Mouse (Mus musculus): Measurements from ENCODE around the gene Fntb. TPM values are rescaled to one million over a fixed set of nuclear protein-coding genes. Genes with fewer than 3 reads are reported as not detected.

The Fntb gene
- polyA plus RNA-seq (2014; fragmentation: Nextera tagmentation; extraction: Ambion mirVana): 47.6 and 48.8 TPM in 2 replicates

DNA sequence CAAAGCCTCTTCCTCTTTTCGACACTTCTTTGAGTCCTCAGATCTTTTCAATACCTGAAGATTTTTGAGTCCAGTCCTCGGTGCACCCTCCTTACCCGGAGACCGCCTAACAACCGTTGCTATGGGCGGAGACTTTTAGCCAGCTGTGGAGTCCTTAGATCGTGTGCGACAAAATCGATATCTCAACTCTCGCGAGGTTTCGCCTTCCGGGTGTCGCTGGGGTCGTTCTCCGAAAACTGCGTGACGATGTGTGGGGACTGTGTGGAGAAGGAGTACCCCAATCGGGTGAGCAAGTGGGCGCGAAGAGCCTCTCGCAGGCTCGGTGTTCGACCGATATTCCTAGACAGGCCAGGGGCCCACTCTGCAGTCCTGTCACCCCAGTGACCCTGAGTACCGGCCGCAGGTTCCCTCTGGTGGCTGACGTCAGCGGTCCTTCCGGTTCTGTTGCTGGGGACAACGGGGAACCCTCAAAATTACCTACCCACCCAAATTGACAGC is at the start of gene Fntb, which contains the start of gene Churc1:
TSS of gene Fntb (plus strand) at position 236 of the 498 bp plus-strand sequence.
TSS of gene Churc1 (plus strand) at position 185 of the 498 bp plus-strand sequence.
- H3K27ac ChIP-seq (replicated peaks; ENCODE audit: low read depth, low read length): no peak within 1 kb of the TSS
- DNase-seq (ENCODE audit: low spot score) (peak; percentile 94), ATAC-seq (ENCODE audit: insufficient number of reproducible peaks, low FRiP score, low TSS enrichment, low read depth) (peak; percentile 95)
- H3K4me2 ChIP-seq (ENCODE audit: low read depth, severe bottlenecking): peak within 1 kb of the TSS; percentile 44
- H3K4me1 ChIP-seq (ENCODE audit: control insufficient read depth, insufficient read depth, low read length): no peaks in the 10 kb centered on the region
- peak within 1 kb of the TSS; percentile 44 for H3K4me3 ChIP-seq (ENCODE audit: low read depth, low read length)
- no peaks in the 10 kb centered on the region for H3K27me3 ChIP-seq (ENCODE audit: control insufficient read depth, insufficient read depth, low read length)
- no peaks in the 10 kb centered on the region for H3K36me3 ChIP-seq (ENCODE audit: control insufficient read depth, insufficient read depth, low read length)
- H3K9me3 ChIP-seq (ENCODE audit: control insufficient read depth, low read length): no peaks in the 10 kb centered on the region
- H3K9ac ChIP-seq (ENCODE audit: low read length): peak within 1 kb of the TSS; percentile 56
- WGBS: under 1% methylated on average over 31 of the region's 31 CpGs

DNA sequence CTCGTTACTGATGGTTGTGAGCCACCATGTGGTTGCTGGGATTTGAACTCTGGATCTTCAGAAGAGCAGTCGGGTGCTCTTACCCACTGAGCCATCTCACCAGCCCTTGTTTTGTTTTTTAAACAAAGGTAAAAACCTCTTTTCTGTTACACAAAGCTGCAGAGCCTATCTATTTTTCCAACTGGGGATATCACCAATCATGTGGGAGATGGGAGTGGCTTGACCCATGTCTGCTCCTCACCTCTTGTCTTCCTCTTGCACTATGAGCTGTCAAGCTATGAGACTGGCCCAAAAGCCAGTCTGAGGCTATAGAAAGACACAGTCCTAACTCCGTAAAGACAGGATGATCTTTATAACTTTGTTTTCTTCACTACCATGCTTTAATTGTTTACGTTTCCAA is 47.0 kb upstream of the Fntb start:
- Histone ChIP-seq H3K36me3 (ENCODE audit: control insufficient read depth, insufficient read depth, low read length) (no peaks in the 10 kb centered on the region), H3K9ac (ENCODE audit: low read length) (no peak overlapping the region)
- no peak for ATAC-seq (ENCODE audit: insufficient number of reproducible peaks, low FRiP score, low TSS enrichment, low read depth)

DNA sequence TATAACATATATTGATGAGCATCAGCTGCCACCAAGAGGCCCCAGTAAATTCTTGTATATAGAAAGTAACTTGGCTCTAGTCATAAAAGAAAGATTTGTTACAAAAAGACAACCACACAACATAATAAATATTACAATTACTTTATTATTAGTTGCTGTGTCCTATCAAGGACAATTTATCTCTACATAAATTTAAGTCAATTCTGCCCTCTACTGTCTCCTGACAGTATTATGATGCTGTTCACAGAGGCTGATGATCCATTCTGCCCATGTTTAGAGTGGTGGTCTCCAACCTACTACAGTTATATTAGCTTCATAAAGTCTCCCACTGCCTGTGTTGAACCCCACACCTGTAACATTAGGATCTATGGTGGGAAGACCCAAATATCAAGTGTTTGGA is 44.8 kb upstream of the Fntb start:
- H3K9ac ChIP-seq (ENCODE audit: low read length): no peak overlapping the region

More for the DNA sequence above, 47.0 kb upstream of the Fntb start:
- no peak overlapping the region for H3K27ac ChIP-seq (replicated peaks; ENCODE audit: low read depth, low read length)
- WGBS: 84% methylated on average over 4 of the region's 4 CpGs
- H3K4me2 ChIP-seq (ENCODE audit: low read depth, severe bottlenecking): no peak overlapping the region
- DNase-seq (ENCODE audit: low spot score): no peak
- no peaks in the 10 kb centered on the region for H3K4me1 ChIP-seq (ENCODE audit: control insufficient read depth, insufficient read depth, low read length)
- no peaks in the 10 kb centered on the region for H3K9me3 ChIP-seq (ENCODE audit: control insufficient read depth, low read length)
- no peak overlapping the region for H3K4me3 ChIP-seq (ENCODE audit: low read depth, low read length)
- no peaks in the 10 kb centered on the region for H3K27me3 ChIP-seq (ENCODE audit: control insufficient read depth, insufficient read depth, low read length)

DNA sequence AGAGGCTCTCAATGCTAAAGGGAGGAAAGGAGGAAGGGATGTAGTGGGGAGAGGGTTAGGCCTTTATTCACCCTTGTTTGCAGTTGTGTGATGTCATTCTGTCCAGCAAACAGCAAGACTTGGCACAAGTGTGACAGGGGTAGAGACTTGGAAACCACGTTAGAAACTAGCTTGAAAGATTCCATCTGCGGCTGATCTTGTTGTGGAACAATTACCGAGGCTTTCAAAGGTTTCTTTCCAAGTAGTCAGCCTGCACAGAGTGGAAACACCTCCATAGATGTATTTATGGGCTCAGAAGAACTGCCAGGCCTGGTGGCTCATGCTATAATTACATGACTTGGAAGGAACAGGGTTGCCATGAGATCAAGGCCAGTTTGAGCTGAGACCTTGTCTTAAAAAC is 43.4 kb upstream of the Fntb start:
- Histone ChIP-seq H3K27me3 (ENCODE audit: control insufficient read depth, insufficient read depth, low read length) (no peaks in the 10 kb centered on the region), H3K9me3 (ENCODE audit: control insufficient read depth, low read length) (no peaks in the 10 kb centered on the region), H3K36me3 (ENCODE audit: control insufficient read depth, insufficient read depth, low read length) (no peaks in the 10 kb centered on the region), H3K4me3 (ENCODE audit: low read depth, low read length) (no peak overlapping the region), H3K27ac (replicated peaks; ENCODE audit: low read depth, low read length) (no peak overlapping the region), H3K4me1 (ENCODE audit: control insufficient read depth, insufficient read depth, low read length) (no peaks in the 10 kb centered on the region), H3K9ac (ENCODE audit: low read length) (no peak overlapping the region), H3K4me2 (ENCODE audit: low read depth, severe bottlenecking) (no peak overlapping the region)
- DNase-seq (ENCODE audit: low spot score) (no peak), ATAC-seq (ENCODE audit: insufficient number of reproducible peaks, low FRiP score, low TSS enrichment, low read depth) (no peak)
- WGBS: 77% methylated on average over 3 of the region's 3 CpGs

More for the DNA sequence above, 44.8 kb upstream of the Fntb start:
- Histone ChIP-seq H3K9me3 (ENCODE audit: control insufficient read depth, low read length) (no peaks in the 10 kb centered on the region), H3K27ac (replicated peaks; ENCODE audit: low read depth, low read length) (no peak overlapping the region), H3K27me3 (ENCODE audit: control insufficient read depth, insufficient read depth, low read length) (no peaks in the 10 kb centered on the region), H3K4me3 (ENCODE audit: low read depth, low read length) (no peak overlapping the region), H3K4me2 (ENCODE audit: low read depth, severe bottlenecking) (no peak overlapping the region), H3K4me1 (ENCODE audit: control insufficient read depth, insufficient read depth, low read length) (no peaks in the 10 kb centered on the region), H3K36me3 (ENCODE audit: control insufficient read depth, insufficient read depth, low read length) (no peaks in the 10 kb centered on the region)
- DNase-seq (ENCODE audit: low spot score) (no peak), ATAC-seq (ENCODE audit: insufficient number of reproducible peaks, low FRiP score, low TSS enrichment, low read depth) (no peak)

DNA sequence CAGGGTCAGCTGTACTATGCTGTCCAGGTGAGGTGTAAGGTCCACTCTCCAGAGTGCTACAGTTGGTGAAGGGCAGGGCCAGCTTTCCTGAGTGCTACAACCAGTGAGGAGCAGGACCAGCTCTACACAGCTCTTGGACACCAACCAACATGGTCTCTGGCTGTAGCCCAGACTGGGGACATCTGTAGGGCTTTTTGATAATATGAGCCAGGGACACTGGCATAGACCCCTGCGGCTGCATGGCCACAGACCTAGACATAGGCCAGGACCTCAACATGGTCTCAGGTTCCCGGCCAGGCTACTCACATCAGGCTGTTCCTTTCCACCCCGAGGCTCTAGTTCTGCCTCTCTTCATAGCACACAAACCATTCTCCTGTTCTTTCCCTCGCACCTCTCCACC is 37.4 kb upstream of the Fntb start:
- Histone ChIP-seq H3K27me3 (ENCODE audit: control insufficient read depth, insufficient read depth, low read length) (no peaks in the 10 kb centered on the region), H3K4me2 (ENCODE audit: low read depth, severe bottlenecking) (no peak overlapping the region), H3K4me1 (ENCODE audit: control insufficient read depth, insufficient read depth, low read length) (no peaks in the 10 kb centered on the region), H3K4me3 (ENCODE audit: low read depth, low read length) (no peak overlapping the region), H3K9me3 (ENCODE audit: control insufficient read depth, low read length) (no peaks in the 10 kb centered on the region), H3K9ac (ENCODE audit: low read length) (no peak overlapping the region), H3K36me3 (ENCODE audit: control insufficient read depth, insufficient read depth, low read length) (no peaks in the 10 kb centered on the region), H3K27ac (replicated peaks; ENCODE audit: low read depth, low read length) (no peak overlapping the region)
- ATAC-seq (ENCODE audit: insufficient number of reproducible peaks, low FRiP score, low TSS enrichment, low read depth) (no peak), DNase-seq (ENCODE audit: low spot score) (no peak)
- 91% methylated on average over 4 of the region's 4 CpGs for WGBS

DNA sequence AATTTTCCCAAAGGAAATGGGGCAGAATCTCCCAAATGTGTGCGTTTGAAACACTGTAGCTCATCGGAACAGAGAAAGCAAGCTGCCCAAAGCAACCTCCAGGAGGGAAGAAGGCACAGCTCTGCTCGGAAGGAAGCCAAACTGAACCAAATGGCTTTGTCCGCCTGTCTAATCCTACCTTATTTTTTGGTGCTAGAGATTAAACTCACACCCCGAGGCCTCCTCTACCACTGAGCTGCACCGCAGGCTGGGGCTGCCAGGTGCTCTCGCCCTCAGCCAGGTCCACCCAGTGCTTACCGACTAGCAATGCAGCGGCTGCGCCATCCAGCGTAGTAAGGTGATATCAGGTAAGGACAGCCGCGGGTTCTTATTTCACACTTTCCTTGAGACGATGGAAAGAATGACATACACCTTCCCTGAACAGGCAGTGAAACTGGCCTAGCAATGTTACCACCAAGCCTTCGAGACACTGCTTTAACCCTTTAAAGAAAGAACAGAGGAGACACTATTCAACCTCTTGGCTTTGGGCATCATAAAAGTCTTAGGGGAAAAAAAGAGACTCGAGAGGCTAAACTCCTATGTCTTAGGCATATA is 14.4 kb upstream of the Fntb start:
- Histone ChIP-seq H3K9me3 (ENCODE audit: control insufficient read depth, low read length) (no peaks in the 10 kb centered on the region), H3K4me1 (ENCODE audit: control insufficient read depth, insufficient read depth, low read length) (no peaks in the 10 kb centered on the region), H3K27me3 (ENCODE audit: control insufficient read depth, insufficient read depth, low read length) (no peaks in the 10 kb centered on the region), H3K4me3 (ENCODE audit: low read depth, low read length) (no peak overlapping the region), H3K9ac (ENCODE audit: low read length) (no peak overlapping the region), H3K36me3 (ENCODE audit: control insufficient read depth, insufficient read depth, low read length) (no peaks in the 10 kb centered on the region), H3K4me2 (ENCODE audit: low read depth, severe bottlenecking) (no peak overlapping the region), H3K27ac (replicated peaks; ENCODE audit: low read depth, low read length) (no peak overlapping the region)
- ATAC-seq (ENCODE audit: insufficient number of reproducible peaks, low FRiP score, low TSS enrichment, low read depth) (no peak), DNase-seq (ENCODE audit: low spot score) (no peak)
- 81% methylated on average over 16 of the region's 16 CpGs for WGBS

DNA sequence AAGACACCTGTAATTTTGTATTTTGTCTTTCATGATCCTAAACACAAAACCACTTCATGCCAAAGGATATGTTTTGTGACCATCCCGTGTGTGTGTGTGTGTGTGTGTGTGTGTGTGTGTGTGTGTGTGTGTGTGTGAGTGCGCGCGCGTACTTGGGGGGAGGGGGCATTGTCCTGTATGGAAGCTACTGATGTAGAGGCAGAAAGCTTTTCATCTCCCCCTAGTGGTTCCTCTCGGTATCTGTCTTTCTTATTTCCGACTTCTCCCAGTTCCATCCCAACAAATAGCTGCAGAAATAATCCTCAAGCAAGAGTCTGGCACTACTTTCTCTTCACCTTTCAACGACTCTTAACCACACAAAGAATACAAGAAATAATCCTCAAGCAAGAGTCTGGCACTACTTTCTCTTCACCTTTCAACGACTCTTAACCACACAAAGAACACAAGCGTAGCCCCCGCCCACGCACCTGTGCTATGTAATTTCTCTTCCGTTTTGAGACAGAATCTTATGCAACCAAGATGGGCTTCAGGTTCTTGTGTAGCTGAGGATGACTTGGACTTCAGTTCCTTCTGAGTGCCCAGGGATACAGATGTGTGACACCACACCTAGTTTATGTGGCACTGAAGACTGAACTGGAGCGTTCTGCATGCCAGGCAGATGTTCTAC is 12.6 kb upstream of the Fntb start:
- 49% methylated on average over 14 of the region's 14 CpGs for WGBS
- DNase-seq (ENCODE audit: low spot score): peak; percentile 36
- no peak for ATAC-seq (ENCODE audit: insufficient number of reproducible peaks, low FRiP score, low TSS enrichment, low read depth)
- no peaks in the 10 kb centered on the region for H3K9me3 ChIP-seq (ENCODE audit: control insufficient read depth, low read length)
- H3K36me3 ChIP-seq (ENCODE audit: control insufficient read depth, insufficient read depth, low read length): no peaks in the 10 kb centered on the region
- H3K4me1 ChIP-seq (ENCODE audit: control insufficient read depth, insufficient read depth, low read length): no peaks in the 10 kb centered on the region
- H3K4me2 ChIP-seq (ENCODE audit: low read depth, severe bottlenecking): no peak overlapping the region
- no peak overlapping the region for H3K27ac ChIP-seq (replicated peaks; ENCODE audit: low read depth, low read length)
- no peak overlapping the region for H3K9ac ChIP-seq (ENCODE audit: low read length)
- H3K4me3 ChIP-seq (ENCODE audit: low read depth, low read length): no peak overlapping the region
- no peaks in the 10 kb centered on the region for H3K27me3 ChIP-seq (ENCODE audit: control insufficient read depth, insufficient read depth, low read length)

DNA sequence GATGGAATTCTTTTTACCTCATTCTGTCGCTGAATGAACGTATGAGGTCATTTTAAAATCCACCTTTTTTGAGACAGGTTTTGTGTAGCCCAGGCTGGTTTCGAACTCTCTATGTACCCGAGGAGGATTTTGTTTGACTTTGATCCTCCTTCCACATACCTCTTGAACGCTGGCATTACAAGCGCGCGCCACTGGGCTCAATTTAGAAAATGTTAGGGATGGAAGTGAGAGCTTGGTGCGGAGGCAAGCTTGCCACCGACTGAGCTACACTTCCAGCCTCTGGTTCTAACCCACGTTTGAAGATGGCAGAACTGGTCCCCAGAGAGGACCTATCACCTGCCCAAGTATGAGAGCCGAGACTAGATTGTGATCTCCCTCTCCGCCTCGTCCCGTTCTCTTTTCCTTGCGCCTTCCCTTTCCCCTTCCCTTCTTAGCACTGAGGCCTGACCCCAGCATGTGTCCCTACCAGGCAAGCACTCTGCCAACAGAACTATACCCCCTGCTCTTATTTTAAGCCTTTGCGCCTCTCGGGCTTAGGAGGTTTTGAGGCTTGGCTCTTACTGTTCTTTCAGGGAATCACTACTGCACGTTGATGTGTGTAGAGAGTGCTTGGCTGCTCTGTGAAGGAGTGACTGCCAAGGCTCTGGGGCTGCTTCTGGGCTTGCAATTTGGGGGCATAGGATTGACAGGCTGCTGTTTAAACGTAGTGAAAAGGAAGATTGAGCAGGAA is 677 bp downstream of the Fntb start:
- Histone ChIP-seq H3K27me3 (ENCODE audit: control insufficient read depth, insufficient read depth, low read length) (no peaks in the 10 kb centered on the region), H3K9me3 (ENCODE audit: control insufficient read depth, low read length) (no peaks in the 10 kb centered on the region), H3K4me1 (ENCODE audit: control insufficient read depth, insufficient read depth, low read length) (no peaks in the 10 kb centered on the region), H3K27ac (replicated peaks; ENCODE audit: low read depth, low read length) (no peak overlapping the region), H3K4me2 (ENCODE audit: low read depth, severe bottlenecking) (peak overlapping the region; percentile 44), H3K4me3 (ENCODE audit: low read depth, low read length) (peak overlapping the region; percentile 44), H3K9ac (ENCODE audit: low read length) (peak overlapping the region; percentile 56; the same call in 1 of the 2 replicates), H3K36me3 (ENCODE audit: control insufficient read depth, insufficient read depth, low read length) (no peaks in the 10 kb centered on the region)
- ATAC-seq (ENCODE audit: insufficient number of reproducible peaks, low FRiP score, low TSS enrichment, low read depth) (peak; percentile 11; the same call in 1 of the 2 replicates), DNase-seq (ENCODE audit: low spot score) (peak; percentile 36)
- WGBS: 36% methylated on average over 20 of the region's 20 CpGs
